Mouse (Mus musculus) hindlimb bud, embryonic 11.5 days (tissue): ENCODE results near the gene Chl1.

ENCODE experiments used
- DNase-seq: peaks from one replicate; pipeline ENCODE4 v3.0.0-alpha.2; 2012; ENCODE audit warnings: low read depth, low spot score; ENCODE audit errors: extremely low spot score

The Chl1 gene

DNA sequence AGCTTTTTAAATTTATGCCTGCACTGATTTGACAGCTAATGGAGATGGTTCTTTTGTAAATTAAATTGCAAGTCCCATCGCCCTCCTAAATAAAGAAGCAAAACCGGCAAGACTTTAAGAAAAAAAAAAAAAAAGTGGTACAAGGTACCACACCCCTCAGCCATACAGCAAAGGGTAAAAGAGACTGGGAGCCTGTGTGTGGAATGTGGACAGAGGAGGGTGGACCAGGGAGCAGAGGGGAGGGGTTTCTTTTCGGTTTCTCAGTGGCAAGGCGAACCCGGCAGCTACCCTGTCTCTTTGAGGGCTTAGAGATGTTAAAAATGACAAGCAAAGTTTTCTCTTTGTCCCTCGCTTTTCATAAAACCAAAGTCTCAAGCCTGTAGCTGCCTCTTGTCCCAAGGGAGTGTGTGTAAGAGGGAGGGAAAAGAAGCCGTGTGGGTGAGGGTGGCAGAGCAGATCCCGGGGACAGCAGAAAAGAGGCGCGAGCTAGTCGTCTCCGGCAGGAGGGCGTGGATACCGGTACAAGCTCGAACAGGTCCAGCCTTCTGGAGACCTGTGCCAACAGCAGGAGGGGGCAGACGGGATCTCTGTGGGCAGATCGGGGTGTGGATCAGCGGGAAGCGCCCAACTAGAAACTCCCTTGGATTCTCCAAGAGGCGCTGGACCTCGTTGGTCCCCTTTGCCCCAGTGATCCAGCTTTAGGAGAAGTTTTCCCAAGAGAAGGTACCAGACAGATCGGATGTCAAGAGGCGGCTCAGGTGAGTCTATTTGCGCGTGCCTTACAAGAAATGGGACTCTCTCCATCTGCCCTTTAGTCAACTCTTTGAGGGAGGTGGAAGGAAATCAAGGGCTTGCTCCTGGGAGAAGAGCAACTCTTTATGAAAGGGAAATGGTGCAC is at the start of gene Chl1:
TSS of gene Chl1 (plus strand) at position 195 of the 898 bp plus-strand sequence.
- no peak for DNase-seq

DNA sequence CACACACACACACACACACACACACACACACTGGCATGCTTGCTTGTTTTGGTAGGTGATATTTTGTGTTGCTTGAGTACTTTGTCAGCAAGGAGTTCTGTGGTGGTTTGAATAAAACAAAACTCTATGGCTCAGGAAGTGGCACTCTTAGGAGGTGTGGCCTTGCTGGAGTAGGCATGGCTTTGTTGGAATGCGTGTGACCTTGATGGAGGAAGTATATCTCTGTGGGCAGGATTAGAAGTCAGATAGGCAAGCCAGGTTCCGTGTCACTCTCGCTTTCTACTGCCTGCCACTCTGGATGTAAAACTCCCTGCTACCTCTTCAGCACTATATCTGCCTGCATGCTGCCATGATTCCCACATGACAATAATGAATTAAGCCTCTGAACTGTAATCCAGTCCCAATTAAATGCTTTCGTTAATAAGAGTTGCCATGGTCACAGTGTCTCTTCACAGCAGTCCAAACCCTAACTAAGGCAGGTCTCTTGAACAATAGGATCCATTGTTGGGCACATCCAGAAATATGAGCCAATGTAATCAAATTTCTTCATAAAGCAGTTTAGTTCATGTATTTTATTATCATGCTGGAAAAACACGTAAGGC is 44.8 kb upstream of the Chl1 start:
- no peak for DNase-seq

DNA sequence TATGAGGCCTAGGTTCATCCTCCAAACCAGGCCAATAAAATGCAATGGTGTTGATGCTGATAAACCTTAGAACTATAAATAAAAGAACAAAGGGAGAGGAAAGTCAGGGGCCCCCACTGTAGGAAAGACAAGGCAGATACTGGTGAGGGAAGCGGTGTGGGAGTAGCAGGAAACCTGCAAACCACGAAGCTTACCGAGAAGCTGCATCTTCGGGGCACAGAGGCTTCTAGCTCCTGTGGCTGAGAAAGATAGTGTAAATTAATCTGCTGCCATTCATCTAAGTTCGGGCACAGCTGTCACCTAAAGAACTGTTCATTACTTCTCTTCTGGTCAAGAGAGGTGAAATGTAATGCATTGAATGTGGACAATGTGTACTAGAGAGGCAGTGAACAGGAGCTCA is 37.1 kb upstream of the Chl1 start:
- no peak for DNase-seq

DNA sequence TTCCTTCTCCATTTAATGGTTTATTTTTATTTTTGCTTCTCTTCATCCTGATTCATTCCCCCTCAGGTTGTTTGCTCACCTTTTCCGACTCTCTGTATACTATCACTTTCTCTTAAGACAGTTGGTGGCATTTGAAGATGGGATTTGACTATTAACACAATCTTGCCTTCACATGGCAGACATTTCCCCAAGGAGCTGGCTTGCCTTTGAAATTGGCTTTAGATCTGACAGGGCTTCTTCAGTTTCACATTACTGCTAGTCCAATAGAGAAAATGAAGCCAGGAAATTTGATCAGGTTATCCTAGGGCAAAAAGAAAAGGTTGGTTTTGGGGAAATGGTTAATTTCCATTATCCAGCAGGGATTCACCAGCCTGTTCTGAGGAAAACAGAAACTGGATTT is 23.2 kb upstream of the Chl1 start:
- DNase-seq = no peak

DNA sequence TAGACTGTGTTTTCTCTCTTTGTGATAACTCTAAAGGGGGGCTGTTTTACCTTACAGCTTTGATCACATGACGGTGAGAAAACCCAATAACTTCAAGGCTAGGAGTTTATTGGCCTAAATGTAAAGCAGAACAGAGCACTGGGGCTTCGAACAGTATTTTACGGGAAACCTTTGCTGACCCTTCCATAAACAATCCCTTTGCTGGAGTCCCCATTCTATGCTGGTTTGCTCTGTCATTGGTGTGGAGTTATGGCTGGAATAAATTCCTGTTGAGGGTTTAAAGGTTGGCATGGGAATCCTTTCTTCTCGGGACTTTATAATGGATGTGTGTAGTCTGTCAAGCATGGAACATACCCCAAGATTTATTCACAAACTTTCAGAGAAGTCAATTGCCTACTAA is 12.0 kb upstream of the Chl1 start:
- DNase-seq = peak; percentile 35

DNA sequence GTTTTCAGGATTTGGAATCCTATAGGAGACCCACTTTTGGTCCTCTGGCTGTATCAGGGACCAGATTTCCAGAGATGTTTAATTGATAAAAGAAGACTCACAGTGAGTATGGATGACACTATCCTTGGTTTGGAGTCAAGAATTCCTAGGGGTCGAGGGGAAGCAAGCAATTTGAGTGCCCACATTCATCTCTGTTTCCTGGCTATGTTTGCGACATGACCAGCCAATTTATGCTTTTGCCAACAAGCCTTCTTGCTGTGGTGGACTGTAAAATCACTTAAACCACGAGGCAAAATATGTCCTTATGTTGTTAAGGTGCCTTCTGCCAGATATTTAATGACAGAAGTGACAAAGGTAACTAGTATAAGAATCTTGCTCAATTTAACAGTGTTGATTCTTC is 6.3 kb upstream of the Chl1 start:
- DNase-seq = no peak

DNA sequence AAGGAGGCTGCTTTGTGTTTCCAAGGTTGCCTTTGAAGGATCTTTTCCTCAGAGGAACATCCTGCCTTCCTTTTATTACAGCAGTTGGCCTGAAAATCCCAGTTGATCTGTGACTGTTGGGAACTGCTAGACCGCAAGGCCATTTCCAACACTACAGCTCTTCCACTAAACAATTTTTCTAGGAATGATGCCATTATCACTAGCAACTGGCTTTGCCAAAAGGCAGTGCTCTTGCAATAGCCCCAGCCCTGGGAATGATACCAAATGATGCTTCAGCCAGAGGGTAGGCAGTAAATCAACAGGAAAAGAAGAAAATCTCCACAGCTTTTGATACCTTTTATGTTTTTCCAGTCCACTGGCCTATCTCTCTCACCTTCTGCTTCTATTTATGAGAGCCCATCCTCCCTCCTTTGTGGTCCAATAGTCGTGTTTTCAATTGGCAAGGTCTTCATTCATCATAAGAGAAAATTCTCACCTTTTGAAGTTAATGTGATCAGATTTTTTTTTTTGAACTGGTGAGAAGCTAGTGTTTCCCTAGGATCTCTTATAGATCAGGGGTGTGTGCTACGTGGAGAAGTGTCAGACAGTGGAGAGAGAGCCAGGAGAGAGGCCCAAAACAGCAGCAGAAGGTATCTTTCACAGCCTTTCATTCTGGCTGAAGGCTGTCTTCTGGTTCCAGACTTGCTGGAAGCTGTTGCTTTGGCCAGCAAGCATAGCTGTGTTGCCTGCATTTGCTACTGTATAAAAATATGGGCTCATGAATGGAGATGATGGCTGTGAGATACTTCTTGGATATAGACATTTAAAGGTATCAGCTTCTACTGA is 2.4 kb upstream of the Chl1 start:
- DNase-seq = no peak

DNA sequence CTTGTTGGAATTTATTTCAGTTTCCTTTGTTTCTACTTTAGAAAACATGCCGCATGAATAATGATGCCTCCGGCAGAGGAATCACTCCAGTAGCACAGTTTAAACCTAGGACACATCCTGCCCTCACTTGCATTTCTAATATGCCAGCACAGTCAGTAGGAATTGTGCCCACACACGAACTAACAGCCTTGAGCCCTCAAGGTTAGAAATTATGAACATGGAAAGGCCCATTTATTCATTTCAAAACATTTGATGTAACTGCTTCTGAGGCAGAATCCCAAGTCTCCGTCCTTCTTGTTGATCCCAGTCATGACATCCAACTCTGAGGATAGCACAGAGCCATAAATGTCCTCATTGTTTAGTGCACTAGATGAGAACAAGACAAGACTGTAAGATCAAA is 790 bp upstream of the Chl1 start:
- no peak for DNase-seq

DNA sequence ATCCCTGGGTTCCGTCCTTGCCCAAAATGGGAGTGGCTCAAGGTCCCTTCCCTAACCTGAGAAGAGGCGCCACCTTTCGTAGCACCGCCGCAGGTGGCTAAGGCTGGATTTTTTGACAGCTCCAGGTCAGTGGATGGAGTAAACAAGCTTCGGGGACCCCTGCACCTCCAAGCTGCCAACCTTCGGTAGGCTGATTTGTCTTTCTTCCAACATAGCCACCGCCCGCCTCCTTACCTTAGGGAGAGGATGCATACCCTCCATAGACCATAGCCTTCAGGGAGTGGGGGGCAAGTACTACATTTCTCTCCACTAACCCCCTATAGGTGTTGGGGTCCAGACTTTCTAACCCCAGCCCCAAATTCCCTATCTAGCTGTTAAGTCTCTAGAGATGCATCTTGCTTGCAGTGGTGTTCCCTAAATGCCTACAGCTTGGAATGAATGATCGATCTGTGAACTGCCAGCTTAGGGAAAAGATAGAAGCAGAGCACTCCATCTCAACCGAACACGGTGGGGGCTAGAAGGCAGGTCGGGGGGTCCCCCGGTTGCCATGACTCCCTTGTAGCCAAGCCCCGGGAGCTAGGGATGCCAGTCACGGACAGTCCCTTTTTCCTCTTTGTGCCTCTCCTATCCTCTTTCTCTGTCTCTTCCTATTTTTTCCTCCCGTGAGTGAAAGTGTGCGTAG is 1.0 kb downstream of the Chl1 start:
- no peak for DNase-seq

DNA sequence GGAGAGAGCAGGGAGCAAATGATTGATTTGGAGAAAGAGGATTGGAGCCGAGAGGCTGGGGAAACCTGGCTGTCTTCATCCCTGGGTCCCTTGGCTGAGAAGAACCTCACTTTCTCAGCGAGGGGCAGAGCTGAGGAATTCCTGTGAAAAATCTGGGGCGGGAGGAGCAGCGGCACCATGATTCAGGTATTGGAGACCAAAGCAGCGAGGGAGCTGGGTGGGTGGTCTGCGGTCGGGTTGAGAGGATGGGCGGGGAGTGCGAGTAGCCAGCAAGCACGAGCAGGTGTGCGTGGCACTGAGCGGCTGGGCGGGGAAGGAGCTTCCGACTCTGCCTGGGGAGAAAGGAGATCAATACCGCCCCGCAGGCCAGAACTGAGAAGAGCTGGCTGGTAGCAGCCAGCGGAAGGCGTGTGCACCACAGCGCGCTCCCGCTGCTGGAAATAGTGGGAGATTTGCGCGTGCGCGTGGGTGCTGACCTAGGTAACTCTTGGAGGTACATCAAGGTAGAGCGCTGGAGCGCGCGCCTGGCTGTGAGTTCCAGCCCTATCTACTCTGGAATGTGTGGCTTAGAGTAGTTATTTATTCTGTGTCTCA is 1.7 kb downstream of the Chl1 start:
- DNase-seq = no peak

DNA sequence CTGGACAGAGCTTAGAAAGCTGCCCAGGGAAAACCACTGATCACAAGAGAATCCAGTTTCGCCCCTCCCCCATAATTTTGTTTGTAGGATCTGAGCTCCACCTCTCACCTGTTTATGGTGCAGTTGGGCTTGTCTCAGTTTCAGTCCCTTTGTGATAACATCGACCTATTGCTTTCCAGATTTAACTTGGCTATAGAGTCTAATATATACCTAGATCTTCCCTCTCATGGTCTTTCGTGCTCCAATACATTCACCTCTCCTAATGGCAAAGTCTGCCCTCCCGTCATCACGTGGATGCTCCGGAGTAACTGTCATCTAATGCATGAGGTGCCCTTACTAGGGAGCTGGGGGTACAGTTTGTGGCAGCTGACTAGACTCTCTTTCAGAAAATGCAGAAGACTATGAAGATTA is 2.5 kb downstream of the Chl1 start:
- no peak for DNase-seq

DNA sequence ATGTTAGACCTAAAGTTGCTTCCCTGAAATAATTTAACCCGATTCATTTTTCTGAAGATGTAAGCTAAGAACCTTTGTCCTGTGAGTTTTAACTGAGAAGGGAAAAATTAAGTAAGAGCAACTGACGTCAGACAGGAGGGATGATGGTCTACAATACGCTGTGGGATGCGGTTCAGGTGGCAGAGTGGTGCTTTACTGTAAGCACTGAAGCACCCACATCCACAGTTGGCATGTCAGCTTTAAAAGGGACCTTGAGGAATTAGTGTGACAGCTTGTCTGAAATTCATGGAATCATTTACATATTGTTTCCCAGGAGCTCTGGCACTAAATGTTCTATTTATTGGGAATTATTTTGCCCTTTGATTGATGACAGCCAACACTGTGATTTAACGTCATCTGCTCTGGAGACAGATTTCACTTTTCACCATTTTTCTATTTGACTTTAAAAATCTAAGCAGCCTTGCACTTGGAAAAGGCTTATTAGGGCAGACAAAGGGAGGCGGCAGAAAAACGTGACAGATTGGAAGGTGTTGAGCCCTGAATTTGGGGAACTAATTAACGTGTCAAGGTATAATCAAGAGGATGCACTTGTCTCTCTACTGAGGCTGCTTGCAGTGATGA is 3.3 kb downstream of the Chl1 start:
- no peak for DNase-seq

DNA sequence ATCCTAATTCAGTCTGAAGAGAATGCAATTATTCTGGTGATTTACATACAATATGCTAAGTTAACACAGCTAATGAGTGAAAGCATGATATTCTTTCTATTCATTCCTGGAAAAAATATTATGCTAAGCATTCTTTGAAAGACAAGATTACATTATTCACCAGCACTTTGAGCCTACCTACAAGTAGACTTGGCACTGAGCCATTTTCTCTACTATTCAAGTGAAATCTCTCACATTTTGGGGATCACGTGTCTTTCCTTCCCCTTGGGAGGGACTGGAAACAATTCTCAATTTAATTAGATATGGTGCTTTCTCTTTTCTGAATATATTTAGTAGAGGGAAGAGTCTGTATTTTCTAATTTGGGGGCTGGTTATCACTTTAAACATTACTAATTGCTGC is 4.0 kb downstream of the Chl1 start:
- no peak for DNase-seq

DNA sequence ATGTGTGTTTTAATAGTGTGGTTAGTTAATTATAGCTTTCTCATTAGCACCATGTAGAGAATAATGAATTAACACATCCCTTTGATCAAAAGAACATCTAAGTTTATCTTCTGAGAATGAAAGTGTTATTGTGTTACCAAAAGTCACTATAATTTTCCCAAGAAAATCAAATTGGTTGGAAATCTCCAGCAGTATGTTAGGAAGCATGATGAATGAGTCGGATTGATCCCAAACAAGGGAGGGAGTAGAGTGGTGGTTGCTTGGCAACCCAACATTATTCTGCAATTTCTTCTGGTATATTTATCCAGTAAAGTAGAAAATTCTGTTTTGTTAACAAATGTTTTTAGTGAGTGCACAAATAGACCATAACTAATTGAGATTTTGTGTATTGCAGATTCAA is 4.4 kb downstream of the Chl1 start:
- DNase-seq = no peak

DNA sequence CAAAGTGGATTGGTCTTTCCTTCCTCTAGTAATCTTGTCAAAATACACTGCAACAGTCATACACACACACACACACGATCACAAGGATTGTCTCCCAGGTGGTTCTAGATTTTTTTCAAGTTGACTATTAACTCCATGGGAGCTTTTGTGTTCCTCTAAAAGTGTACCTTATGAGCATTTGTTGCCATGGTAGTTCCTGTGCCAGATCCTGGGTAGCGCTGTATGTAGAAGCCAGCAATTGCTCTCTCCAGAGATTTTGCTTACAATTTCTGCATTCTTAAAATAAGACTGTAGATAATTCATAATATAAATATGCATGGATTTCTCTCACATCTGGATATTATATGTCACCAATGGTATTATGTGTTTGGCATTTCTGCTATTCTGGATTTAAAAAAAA is 9.2 kb downstream of the Chl1 start:
- no peak for DNase-seq

DNA sequence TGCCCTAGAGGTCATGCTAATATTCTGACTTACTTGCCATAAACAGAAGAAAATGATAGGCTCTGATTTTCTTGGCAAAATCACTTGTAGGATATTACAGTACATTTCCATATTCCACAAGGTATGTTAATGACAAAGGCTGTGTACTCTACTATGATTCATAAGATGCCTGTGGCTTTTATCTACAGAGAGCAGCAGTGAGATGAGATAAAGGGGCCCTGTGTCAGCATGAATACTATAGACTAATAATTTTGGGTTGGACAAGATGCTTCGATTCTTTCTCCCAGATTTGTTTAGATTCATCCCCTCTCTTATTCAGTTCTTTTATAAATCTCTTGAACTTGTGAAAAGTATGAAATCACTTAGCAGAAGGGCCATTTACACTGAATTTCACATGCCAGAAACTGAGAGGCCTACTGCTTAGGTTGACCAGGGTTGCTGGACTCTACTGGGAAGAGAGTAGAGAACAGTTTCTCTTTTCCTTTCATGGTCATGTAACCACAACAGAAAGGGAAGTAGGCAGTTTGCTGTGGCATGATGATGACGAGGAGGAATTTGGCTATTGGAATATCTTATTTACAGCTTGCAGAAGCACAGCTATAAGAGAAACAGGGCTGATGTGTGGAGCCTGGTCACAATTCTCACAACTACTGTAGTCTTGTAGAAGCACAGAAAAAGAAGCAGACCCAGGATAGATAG is 15.1 kb downstream of the Chl1 start:
- no peak for DNase-seq

DNA sequence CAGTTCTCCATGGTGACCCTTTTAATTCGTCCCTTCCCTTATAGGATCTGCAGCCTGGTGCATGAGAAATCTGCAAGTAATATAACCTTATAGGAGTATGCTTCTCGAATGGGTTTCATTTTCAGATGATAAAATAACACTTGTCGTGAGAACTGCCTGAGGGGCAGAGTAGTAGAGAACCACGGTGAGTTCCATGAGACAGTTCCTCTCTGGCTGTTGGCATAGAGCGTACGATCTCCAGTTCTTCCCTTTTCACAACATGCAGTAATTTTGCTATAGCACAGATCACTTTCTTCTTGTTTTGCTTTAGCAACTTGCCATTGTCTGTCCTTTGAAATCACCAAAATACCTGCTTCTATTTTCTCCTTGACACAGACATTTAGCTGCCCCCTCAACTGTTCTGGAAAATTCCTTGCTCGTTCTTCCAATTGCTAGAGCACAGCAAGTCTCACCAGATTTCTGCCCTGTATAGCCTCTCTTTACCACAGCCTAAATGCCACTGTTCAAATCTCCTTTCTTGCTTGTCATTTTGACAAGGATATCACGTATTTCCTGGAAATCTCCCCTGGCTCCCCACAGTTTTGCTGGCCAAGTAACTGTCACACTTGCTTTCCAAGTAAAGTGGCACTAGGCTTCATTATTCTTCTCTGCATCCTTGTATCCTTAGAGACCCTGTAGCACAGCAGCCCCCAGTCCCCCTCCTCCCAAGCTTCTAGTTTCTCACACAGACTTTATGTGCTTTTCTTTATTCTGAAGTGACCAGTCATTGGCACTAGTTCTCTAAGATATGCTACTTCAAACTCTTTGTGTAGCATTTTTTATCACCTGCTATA is 16.8 kb downstream of the Chl1 start:
- no peak for DNase-seq

DNA sequence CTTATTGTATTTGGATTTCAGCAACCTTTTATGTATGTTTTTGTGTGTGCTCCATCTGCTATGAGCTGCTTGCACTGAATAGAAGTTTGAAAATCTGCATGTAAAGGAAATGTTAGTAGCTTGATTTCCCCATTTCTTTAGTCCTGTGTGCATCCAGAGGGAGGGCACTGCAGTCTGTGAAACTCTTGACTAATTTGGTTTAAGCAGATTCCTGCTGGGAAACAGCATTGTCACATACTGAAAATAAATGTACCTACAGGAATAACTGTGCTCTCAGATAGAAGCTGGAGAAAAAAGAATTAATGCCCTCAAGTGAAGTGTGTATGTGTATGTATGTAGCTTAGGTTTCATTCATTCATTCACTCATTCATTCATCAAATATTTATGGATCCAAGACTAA is 22.7 kb downstream of the Chl1 start:
- no peak for DNase-seq

DNA sequence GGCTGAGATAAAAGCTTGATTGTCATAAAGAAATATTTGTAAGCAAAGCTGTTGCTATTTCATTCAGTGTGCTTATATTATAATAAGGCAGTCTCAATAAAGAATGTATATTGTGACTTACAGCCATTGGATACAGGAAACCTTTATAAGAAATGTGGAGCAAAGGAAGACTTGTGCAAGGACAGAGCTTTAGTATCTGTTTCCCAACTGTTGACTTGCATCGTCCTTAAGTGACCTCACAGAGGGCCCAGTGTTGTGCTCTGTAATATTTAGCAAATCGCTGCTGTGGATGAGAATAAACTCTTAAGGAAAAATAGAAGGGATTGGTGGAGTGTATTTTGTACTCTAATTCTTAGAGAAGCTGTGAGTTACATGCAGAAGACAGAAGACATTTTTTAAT is 23.6 kb downstream of the Chl1 start:
- DNase-seq = no peak
